Mouse (Mus musculus) gastrocnemius, postnatal 14 days (tissue): ENCODE results near the gene Nol9. TPM values are rescaled to one million over a fixed set of nuclear protein-coding genes. Genes with fewer than 3 reads are reported as not detected.
A peak's percentile ranks its signal among the peaks of the same experiment; 100 is the strongest.
"Not testable (repeated sequence)": the region's sequence is repeated elsewhere in the genome, so short reads cannot be mapped to it uniquely, and the experiment has no call there.

Source experiments
- DNase-seq: peaks from one replicate; pipeline ENCODE4 v3.0.0; 2021; ENCODE audit warnings: mixed read lengths
- intact Hi-C: fragments of 180-260 bp; cut with DNase I; formaldehyde crosslinking; loops from one replicate; pipeline ENCODE4 v1.15.1; 2025; ENCODE audit warnings: low total_unique reads
- total RNA-seq, 2 experiments: library from RNA; stranded (reverse); gene quantifications; 2 replicates each; pipeline ENCODE4 v1.2.3; 2021

The Nol9 gene
- total RNA-seq, 2 experiments from 2014 or later = 7.7 to 9.1 TPM

- DNase-seq = peak; percentile 82
- intact Hi-C loops = no loop called here
Observed at GRCm38 (mm10) chr4:152009076-152010051, 29.8 kb upstream of the Nol9 start.

DNA sequence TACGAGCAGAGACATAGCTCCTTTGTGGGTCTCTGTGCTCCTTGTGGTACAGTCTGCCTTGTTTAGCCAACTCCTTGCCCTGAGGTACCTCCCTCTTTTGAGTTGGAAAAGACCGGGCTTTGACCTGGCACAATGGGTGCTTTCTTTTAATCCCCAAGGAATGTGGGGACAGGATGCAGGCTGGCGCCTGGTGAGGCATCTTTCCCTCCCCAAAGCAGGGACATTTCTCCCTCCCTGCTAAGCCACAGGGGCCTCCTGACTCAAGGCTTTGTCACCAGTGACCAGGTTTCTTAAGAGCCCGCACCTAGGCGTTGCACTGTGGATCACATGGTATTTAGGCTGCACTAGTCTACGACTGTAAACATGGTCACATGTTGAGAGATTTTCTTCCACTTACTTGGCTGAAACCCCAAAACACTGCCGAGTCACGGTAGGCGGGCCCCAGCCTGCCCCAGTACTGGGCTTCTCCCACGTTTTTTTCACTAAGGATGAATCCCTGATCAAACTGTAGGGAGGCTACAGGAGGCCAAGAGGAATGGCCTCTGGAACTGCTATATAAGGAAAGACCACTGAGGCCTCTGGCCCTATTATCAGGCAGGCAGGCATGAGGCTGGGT, 28.9 kb upstream of the Nol9 start:
- intact Hi-C loops = no loop called here
- DNase-seq = no peak

DNA sequence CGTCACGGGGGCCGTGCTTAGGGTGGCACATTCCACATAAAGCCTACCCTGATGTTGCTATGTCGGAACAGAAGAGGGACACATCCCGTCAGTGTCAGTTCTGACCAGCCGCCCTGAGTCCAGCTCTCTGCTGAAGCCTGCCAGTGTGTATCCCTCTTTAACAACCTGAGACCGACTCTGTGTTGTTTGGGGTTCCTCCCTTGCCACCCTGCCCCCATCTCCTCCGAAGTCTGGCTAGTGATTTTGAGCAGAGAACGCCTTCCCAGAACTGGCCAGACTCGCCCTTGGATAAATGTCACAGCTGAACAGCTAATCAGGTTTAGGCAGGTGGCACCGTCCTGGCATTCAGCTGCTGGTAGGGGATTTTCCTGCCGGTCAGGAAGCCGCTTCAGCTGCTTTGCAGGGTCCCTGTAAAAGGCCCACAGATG, 28.4 kb upstream of the Nol9 start:
- no peak for DNase-seq
- intact Hi-C loops = no loop called here

DNA sequence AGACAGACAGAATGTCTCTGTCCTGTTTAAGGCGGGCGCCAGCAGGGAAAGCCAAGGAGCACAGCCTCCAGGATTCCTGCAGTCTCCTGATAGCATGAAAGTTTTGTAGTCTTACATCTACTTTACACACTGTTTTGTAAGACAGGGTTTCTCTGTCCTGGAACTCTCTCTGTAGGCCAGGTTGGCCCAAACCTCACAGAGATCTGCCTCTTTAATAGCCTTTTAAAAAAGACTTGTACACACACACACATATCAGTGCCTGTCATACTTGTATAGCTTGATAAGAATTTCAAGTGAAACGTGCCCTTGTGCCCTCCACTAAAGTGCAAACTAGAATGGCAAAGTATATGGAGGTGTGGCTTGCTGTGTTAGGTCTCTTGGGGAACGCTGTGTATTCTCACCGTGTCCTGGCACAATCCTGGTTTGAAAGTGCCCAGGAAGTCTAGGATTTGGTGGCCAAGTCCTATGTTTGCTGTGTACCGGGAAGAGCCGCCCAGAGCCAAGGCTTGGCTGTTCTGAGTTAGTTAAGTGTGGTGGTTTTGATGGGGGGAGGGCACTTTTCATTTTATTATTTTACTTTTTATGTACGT, 27.9 kb upstream of the Nol9 start:
- intact Hi-C loops = no loop called here

DNA sequence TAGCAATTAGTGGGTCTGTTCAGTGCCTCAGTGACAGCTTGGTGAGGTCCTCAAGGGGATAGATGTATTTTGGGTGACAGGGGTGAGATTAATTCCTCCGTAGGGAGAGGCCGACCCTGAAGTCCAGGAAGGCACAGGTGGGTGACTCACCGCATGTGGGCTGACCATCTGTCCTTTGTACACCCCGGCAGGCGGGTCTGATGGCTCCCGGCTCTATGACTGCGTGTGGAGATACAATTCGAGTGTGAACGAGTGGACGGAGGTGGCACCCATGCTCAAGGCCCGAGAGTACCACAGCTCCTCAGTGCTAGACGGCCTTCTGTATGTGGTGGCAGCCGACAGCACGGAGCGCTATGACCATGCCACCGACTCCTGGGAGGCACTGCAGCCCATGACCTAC, 27.0 kb upstream of the Nol9 start:
- DNase-seq = no peak
- intact Hi-C loops = no loop called here

More for the DNA sequence above, 27.9 kb upstream of the Nol9 start:
- DNase-seq = no peak

DNA sequence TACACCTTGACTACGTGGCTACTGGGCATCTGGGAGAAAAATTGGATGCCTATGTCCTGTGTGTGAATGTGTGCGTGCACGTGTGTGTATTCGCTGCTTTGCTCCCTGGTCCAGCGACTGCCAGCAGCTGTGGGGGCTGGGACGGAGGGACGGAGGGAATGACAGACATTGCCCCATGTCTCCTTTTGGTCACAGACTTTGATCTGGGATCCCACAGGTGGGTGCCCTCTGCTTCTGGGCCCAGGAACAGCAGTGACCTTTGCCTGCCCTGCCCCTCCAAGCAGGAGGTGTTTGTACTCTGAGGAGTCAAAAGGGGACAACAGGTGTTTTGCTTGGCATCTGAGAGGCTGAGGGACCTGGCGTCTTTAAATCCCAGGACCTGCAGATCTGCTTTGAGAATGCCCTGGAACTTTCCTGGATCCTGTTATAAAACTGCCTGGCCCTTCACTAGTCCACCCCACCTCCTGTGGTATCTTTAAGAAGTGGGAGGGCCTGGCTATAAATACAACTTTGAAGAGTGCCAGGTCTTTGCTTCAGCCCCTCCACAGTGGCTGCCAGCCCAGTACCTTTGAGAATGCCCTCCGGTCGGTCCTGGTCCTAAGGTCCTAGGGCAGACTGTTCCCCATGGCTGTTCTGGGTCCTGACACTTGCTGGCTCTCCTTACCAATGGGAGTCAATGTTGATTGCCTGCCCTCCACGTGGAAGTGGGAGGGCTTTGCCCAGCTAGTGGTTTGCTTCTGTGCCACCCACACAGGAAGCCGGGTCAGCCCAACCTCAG, 25.9 kb upstream of the Nol9 start:
- DNase-seq = no peak
- intact Hi-C loops = no loop called here

- intact Hi-C loops = no loop called here
- DNase-seq = no peak
Observed at GRCm38 (mm10) chr4:152019073-152019472, 20.0 kb upstream of the Nol9 start.

GRCm38 (mm10) chr4:152020024-152020423, 19.1 kb upstream of the Nol9 start:
- no peak for DNase-seq
- intact Hi-C loops = no loop called here

DNA sequence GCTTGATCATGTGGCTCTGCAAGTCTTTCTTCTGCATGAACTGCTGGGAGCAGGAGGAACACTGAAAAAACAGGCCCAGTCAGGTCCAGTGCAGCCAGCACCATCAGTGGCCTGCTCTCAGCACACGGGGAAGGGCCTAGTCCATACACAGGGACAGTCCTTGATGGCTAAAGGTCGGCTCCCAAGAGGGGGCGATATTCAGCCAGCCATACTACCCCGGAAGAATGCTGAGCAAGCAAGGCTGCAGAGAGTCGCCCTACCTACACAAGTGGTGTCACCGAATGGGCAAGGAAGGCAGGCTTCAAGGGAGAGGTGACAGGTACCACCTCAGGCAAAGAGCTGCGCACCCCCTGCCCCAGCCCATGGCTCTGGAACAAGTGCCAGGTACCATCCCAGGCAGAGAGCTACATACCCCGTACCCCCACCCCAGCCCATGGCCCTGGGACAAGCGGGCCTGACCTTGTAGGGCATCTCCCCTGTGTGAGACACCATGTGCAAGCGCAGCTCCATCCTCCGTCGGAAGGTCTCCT, 17.5 kb upstream of the Nol9 start:
- intact Hi-C loops = no loop called here
- DNase-seq = no peak

- intact Hi-C loops = no loop called here
- DNase-seq = no peak
Observed at GRCm38 (mm10) chr4:152022506-152022905, 16.6 kb upstream of the Nol9 start.

DNA sequence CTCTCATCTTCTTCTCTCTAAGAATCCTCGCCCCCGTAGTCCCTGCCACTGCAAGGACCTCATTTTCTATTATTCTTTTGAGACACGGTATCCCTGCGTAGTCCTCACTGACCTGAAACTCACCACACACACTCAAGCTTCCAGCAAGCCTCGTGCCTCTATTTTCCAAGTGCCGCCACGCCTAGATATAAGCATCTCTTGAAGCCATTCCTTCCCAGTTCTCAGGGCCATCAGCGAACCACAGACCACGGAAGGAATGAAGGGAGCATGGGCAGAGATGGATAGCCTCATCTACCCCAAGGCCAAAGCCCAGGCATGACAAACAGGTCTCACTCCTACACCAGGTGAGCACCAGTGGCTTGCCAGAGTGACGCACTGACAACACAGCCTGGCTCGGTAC, 14.6 kb upstream of the Nol9 start:
- intact Hi-C loops = no loop called here
- no peak for DNase-seq

DNA sequence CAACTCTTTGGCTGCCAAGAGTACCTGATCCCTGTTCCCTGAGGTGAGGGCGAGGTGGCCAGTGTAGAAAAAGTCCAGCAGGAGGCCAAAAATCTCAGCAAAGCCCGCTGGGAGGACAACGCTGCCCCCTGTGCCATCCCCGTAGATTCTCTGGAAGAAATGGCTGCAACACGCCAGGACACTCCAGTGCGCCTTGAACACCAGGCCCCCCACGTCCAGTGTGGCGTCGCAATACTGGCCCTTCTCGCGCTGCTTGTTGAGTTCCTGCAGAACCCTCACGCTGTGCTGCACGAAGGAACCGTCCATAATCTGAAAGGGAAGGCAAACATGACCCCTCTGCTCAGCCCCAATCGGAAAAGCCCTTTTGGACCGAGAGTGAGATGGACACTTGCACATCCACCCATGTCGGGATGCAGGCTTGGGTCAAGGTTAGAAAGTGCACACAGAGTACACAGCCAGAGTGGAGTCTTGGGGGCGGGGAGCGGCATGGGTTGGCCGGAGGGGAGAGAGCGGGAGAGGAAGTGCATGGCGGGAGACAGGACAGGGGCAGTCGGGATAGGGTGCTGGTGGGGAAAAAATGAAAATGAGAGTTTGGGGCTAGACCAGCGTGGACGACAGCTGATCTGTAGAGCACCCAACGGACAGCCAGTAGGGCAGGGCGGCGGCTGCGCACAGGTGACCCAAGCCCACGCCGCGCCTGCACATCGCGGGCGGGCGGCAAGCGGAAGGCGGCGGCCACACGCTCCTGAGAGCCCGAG, 12.2 kb upstream of the Nol9 start:
- peak; percentile 37 for DNase-seq
- intact Hi-C loops = loop anchor here (2.0 kb wide), 1 partner anchor 44 kb away; no protein-coding TSS in a partner anchor

GRCm38 (mm10) chr4:152027524-152027923, 11.6 kb upstream of the Nol9 start, which contains the start of gene Zbtb48:
Gene Zbtb48 (minus strand): TSS chr4:152027671.
- intact Hi-C loops = loop anchor here (2.0 kb wide), 1 partner anchor 45 kb away; no protein-coding TSS in a partner anchor
- DNase-seq = peak; percentile 97

GRCm38 (mm10) chr4:152028456-152028855, 10.7 kb upstream of the Nol9 start:
- intact Hi-C loops = no loop called here
- DNase-seq = no peak

DNA sequence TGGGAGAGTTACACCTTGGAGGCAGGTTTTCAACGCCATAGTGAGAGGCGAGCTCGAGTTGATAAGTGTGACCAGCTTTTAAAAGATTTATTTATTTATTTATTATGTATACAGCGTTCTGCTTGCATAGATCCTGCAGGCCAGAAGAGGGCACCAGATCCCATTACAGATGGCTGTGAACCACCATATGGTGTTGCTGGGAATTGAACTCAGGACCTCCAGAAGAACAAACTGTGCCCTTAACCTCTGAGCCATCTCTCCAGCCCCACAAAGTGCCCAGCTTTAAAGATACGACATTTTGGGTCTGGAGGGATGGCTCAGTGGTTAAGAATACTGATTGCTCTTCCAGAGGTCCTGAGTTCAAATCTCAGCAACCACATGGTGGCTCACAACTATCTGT, 10.0 kb upstream of the Nol9 start:
- intact Hi-C loops = no loop called here
- DNase-seq = no peak

DNA sequence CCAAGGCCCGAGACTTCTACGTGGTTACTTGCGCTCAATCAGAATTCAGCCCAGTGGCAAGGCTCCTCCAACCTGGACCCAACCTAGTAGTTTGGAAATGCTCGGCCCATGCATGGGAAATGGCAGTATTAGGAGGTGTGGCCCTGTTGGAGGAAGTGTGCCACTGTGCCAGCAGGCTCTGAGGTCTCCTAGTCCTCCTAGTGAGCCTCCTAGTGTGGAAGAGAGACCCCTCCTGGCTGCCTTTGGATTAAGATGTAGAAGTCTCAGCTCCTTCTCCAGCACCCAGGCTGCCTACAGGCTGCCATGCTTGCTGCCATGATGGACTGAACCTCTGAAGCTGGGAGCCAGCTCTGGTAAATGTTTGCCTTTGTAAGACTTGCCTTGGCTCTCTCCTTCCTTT, 9.1 kb upstream of the Nol9 start:
- intact Hi-C loops = no loop called here
- DNase-seq = no peak

DNA sequence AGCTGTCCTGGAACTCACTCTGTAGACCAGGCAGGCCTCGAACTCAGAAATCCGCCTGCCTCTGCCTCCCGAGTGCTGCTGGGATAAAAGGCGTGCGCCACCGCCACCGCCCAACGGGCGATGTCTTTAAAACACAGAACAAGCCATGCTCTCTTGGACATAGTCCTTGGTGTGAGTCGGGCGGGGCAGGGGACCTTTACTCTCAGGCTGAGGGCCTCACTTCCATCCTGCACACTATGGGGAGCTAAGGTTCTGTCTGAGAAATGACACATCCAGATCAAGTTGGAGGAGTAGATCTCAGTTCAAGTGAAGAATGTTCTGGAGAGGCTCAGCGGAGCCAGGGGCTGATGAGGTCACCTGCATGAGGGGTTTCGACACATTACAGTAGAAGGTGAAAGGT, 6.2 kb upstream of the Nol9 start:
- no peak for DNase-seq

DNA sequence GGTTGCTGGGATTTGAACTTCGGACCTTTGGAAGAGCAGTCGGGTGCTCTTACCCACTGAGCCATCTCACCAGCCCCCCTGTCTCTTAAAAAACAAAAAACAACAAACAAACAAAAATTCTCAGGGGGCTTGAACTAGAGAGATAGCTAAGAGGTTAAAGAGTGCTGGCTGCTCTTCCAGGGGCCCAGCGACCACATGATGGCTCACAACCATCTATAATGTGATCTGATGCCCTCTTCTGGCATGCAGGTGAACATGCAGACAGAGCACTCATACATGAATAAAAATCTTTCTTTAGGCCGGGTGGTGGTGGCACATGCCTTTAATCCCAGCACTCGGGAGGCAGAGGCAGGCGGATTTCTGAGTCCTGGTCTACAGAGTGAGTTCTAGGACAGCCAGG, 2.7 kb upstream of the Nol9 start:
- intact Hi-C loops, DNase-seq: not testable (repeated sequence)

More for the DNA sequence above, 6.2 kb upstream of the Nol9 start:
- intact Hi-C loops = no loop called here
